Mouse (Mus musculus) forebrain, embryonic 16.5 days (tissue): Measurements from ENCODE around the gene Sms. TPM values are rescaled to one million over a fixed set of nuclear protein-coding genes. Genes with fewer than 3 reads are reported as not detected.

Experiments used
- ATAC-seq: fragments of 200-750 bp; cut with Nextera tagmentation; 2 replicates; pipeline ENCODE4 v1.8.0; 2017; ENCODE audit warnings: mild to moderate bottlenecking, moderate library complexity
- H3K27ac ChIP-seq: fragments of 300-500 bp; sonication (generic); 2 replicates; pipeline ENCODE4 v1.5.1; 2014; ENCODE audit warnings: low read length, control low read depth
- H3K27me3 ChIP-seq: fragments of 300-500 bp; sonication (generic); replicated peaks from 2 replicates; pipeline ENCODE4 v1.6.1; 2014; ENCODE audit warnings: low read length; ENCODE audit not compliant: control insufficient read depth, insufficient read depth
- H3K36me3 ChIP-seq: fragments of 300-500 bp; sonication (generic); 2 replicates; pipeline ENCODE4 v1.6.1; 2014; ENCODE audit not compliant: control insufficient read depth, insufficient read depth
- H3K4me1 ChIP-seq: fragments of 300-500 bp; sonication (generic); replicated peaks from 2 replicates; pipeline ENCODE4 v1.6.1; 2014; ENCODE audit warnings: low read length; ENCODE audit not compliant: control insufficient read depth, insufficient read depth
- H3K4me2 ChIP-seq: fragments of 300-500 bp; sonication (generic); 2 replicates; pipeline ENCODE4 v1.6.1; 2014; ENCODE audit warnings: mild to moderate bottlenecking, low read length, control low read depth
- H3K4me3 ChIP-seq: fragments of 300-500 bp; sonication (generic); replicated peaks from 2 replicates; pipeline ENCODE4 v1.5.1; 2014; ENCODE audit warnings: mild to moderate bottlenecking, low read length, control low read depth
- H3K9ac ChIP-seq: fragments of 300-500 bp; sonication (generic); replicated peaks from 2 replicates; pipeline ENCODE4 v1.6.1; 2014; ENCODE audit warnings: low read depth, low read length, control low read depth
- H3K9me3 ChIP-seq: fragments of 300-500 bp; sonication (generic); 2 replicates; pipeline ENCODE4 v1.6.1; 2016; ENCODE audit warnings: low read length; ENCODE audit not compliant: control insufficient read depth
- WGBS: fragments of 180-500 bp; shearing (Covaris S2); extraction: QIAGEN DNeasy Blood & Tissue Kit; methylation state at CpG from one replicate; pipeline ENCODE4 v1.1.7; 2014; 5-methylcytosine and 5-hydroxymethylcytosine counted together
- polyA plus RNA-seq: library from polyadenylated mRNA; unstranded; fragments of >200 nt; fragmentation: Nextera tagmentation; extraction: Ambion mirVana; gene quantifications from 2 replicates; pipeline ENCODE4 v1.2.1, GENCODE M21; 2015

Sms gene
- polyA plus RNA-seq, result 91.3 and 99.7 TPM in 2 replicates

DNA sequence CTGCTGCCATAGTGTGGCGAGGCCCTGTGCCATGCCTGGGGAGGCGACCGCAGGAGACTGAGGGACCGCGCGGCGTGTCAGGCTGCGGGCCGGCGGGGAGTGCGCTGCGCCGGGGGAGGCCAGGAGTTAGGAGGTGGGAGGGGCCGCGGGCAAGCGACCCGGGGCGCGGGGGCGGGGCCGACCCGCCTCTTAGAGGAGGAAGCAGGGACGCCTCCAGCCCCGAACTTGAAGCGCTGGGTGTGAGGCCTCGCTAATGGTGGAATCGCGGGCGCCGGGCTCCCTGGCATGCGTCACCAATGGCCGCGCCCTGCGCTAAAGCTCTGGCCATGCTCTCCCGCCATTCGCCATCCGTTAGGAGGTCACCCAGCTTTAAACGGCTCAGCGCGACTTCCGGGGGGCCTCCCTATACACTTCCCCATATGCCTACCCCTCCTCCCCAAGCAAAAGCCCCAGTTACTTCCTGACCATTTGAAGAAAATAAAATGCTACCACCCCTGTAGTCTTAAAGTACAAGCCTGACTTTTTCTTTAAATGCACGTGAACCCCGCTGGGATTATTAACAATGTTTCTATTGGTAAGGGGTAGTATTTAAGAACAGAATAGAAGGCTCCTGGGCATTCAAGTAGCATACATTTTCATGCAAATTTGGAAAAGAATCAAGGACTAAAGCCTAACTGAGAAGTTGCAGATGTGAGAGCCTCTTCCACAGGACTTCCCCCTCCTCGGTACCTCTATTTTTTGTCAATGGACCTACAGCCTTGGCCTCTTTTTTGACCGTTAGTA, at the start of gene Sms:
Sms (minus strand) TSS at position 344 of the 783 bp plus-strand sequence.
- no peaks in the 10 kb centered on the region for H3K27me3 ChIP-seq
- H3K9ac ChIP-seq, result peak within 1 kb of the TSS; percentile 72
- no peaks in the 10 kb centered on the region for H3K36me3 ChIP-seq
- peak within 1 kb of the TSS; percentile 56 for H3K4me2 ChIP-seq
- 26% methylated on average over 44 of the region's 45 CpGs for WGBS
- H3K4me1 ChIP-seq, result peaks cover 8% of the 10 kb centered on the region
- peak within 1 kb of the TSS; percentile 60 for H3K4me3 ChIP-seq
- no peaks in the 10 kb centered on the region for H3K9me3 ChIP-seq
- peak; percentile 87 for ATAC-seq
- H3K27ac ChIP-seq, result peak within 1 kb of the TSS; percentile 94

DNA sequence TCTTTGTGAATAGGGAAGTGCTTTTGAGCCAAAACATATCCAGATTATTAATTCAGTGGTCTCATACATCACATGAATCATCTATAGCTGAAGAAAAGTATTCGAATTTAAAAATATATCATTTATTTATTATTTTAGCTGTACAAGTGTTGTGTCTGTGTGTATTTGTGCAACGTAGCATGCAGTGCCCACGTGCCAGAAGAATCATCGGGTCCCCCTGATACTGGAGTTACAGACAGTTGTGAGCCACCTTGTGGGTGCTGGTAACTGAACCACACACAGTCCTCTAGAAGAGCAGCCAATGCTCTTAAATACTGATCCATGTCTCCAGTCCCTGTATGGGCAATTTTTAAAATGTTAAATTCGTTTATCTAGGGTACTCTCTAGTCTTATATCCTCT, 14.3 kb upstream of the Sms start:
- Histone ChIP-seq H3K36me3 (no peaks in the 10 kb centered on the region), H3K27ac (no peak overlapping the region), H3K9ac (no peak overlapping the region), H3K9me3 (no peaks in the 10 kb centered on the region), H3K27me3 (no peaks in the 10 kb centered on the region), H3K4me3 (no peak overlapping the region), H3K4me2 (no peak overlapping the region), H3K4me1 (no peaks in the 10 kb centered on the region)
- WGBS, result 65% methylated on average over 5 of the region's 5 CpGs
- no peak for ATAC-seq

DNA sequence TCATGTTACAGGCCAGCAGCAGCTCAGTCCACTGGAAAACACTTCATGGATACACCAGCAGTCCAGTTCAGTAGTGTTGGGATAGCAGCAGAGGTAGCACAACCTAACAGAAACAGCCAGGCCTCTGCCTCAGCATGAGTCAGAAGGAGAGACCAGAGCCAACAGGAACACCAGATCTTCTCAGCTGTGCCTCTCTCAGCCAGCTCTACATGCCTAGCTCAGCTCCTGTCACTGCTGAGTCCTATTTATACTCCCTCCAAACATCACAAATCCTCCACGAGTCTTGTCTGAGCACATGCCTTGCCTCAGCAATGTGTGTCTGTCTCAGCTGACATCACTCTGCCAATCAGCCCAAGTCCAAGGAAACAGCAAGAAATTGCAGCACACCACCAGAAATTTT, 12.4 kb upstream of the Sms start:
- Histone ChIP-seq H3K9ac (no peak overlapping the region), H3K9me3 (no peaks in the 10 kb centered on the region), H3K4me1 (no peaks in the 10 kb centered on the region), H3K4me3 (no peak overlapping the region), H3K27ac (no peak overlapping the region), H3K4me2 (no peak overlapping the region), H3K36me3 (no peaks in the 10 kb centered on the region), H3K27me3 (no peaks in the 10 kb centered on the region)
- no peak for ATAC-seq
- WGBS, result 93% methylated on average over 1 of the region's 1 CpGs

DNA sequence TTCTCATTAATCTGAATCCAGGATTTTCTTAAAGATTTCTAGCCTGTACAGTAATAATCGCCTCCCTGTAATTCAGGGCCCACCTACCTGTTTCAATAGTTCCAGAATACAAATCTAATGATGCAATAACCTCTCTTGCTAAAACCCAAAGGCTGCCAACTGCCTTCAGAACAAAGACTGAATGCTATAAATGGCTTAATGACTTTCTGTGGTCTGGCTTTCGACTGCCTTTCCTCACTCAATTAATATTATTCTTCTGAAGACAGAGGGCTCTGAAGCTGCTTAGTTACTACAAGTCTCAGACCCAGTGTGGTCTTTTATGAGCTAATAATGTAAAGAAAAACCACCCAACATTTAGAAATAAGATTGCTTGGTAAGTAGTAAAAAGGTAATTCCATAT, 9.8 kb upstream of the Sms start:
- Histone ChIP-seq H3K4me1 (no peaks in the 10 kb centered on the region), H3K36me3 (no peaks in the 10 kb centered on the region), H3K9ac (no peak overlapping the region), H3K4me2 (no peak overlapping the region), H3K27me3 (no peaks in the 10 kb centered on the region), H3K4me3 (no peak overlapping the region), H3K27ac (no peak overlapping the region), H3K9me3 (no peaks in the 10 kb centered on the region)
- 56% methylated on average over 2 of the region's 2 CpGs for WGBS
- ATAC-seq, result no peak

DNA sequence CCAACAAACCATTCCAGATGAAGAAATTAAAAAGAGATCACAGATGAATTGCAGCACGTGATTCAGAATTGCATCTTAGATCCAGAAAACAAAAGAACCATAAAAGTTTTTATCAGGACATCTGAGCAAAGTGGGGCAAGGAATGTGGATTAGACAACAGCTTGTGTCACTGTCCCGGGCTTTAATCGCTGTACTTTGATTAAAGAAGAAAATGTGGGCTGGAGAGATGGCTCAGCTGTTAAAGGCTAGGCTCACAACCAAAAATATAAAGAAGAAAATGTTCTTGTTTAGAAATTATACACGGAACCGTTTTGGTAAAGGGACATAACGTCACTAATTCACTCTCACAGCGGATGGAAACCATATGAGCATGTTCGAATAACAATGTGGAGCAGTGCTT, 7.9 kb upstream of the Sms start:
- 80% methylated on average over 8 of the region's 8 CpGs for WGBS
- Histone ChIP-seq H3K27me3 (no peaks in the 10 kb centered on the region), H3K9ac (no peak overlapping the region), H3K4me1 (no peaks in the 10 kb centered on the region), H3K4me3 (no peak overlapping the region), H3K4me2 (no peak overlapping the region), H3K9me3 (no peaks in the 10 kb centered on the region), H3K36me3 (no peaks in the 10 kb centered on the region), H3K27ac (no peak overlapping the region)
- ATAC-seq, result no peak

DNA sequence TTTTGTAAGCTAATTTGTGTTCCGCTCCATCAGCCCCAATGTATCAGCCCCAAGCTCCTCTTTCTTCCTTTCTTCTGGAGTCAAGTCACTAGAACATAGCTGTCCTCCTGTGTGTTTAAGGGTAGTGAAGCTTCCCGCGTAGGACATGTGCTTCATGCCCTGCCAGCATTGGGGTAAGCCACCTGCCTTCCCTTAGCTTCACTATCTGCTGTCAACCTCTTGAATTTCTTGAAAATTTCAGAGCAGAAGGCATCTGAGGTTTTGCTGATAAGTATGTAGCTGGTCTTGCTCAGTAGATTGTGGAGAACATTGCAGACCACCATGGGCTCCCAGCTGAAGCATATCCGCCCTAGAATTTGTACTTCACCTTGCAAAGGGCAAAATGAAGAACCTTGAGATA, 1.1 kb upstream of the Sms start:
- Histone ChIP-seq H3K9me3 (no peaks in the 10 kb centered on the region), H3K4me2 (no peak overlapping the region), H3K9ac (no peak overlapping the region), H3K27me3 (no peaks in the 10 kb centered on the region), H3K4me3 (no peak overlapping the region), H3K4me1 (peaks cover 8% of the 10 kb centered on the region), H3K36me3 (no peaks in the 10 kb centered on the region), H3K27ac (no peak overlapping the region)
- no peak for ATAC-seq
- 69% methylated on average over 4 of the region's 4 CpGs for WGBS

DNA sequence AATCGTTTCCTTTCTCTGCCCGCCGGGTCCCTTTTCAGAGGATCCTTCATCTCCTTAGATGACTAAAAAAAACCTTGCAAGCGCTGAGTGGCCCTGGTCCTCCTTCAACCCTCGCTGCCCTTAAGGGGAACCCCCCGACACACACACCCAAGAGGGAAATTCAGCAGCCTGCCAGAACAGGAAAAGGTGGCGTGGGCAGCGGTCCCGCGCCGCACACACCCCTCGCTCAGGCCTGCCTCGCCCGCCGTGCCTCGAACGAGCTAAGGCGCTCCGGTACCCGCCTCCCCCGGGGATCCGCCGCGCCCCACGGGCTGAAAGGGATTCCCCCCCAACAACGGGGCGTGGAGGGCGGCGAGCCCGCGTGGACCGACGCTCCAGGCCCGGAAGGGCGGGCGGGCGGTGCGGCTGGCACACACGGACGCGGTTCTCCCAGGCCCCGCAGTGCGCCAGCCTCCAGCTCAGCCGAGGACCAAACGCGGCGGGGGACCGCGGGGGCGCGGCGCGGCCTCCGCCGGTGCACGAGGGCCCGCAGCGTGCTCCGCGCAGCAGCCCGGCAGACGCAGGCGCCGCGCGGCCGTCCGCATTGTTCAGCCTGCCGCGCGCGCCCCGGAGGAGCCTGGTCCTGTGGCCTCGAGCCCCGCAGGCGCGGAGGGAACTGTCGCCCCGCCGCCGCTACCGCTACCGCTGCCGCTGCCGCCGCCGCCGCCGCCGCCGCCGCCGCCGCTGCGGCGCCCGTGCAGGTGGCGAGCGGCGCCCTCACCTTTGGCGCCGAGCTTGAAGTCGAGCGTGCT, 747 bp downstream of the Sms start:
- H3K27ac ChIP-seq, result peak overlapping the region; percentile 94
- 20% methylated on average over 60 of the region's 104 CpGs for WGBS
- peak overlapping the region; percentile 56 for H3K4me2 ChIP-seq
- H3K9ac ChIP-seq, result peak overlapping the region; percentile 72
- no peaks in the 10 kb centered on the region for H3K36me3 ChIP-seq
- peaks cover 8% of the 10 kb centered on the region for H3K4me1 ChIP-seq
- H3K9me3 ChIP-seq, result no peaks in the 10 kb centered on the region
- ATAC-seq, result peak; percentile 76
- H3K4me3 ChIP-seq, result peak overlapping the region; percentile 60
- no peaks in the 10 kb centered on the region for H3K27me3 ChIP-seq

DNA sequence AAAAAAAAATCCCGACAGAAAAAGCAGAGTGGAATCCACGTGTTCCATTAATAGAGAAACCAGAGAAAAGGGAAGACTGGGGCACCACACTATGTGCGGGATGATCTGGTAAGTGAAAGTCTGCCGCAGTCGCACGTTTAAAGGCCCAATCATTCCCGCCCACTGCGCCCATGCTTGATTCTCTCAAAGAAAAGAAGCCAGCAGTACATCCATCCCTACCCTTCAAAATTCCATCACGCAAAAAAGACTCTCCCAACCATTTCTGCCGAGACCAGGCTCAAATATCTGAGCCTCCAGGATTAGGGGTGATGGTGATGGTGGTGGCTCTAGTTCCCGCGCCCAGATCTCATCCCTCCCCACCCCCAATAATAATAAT, 1.3 kb downstream of the Sms start:
- Histone ChIP-seq H3K9ac (peak overlapping the region; percentile 72), H3K27ac (peak overlapping the region; percentile 94), H3K9me3 (no peaks in the 10 kb centered on the region), H3K36me3 (no peaks in the 10 kb centered on the region), H3K27me3 (no peaks in the 10 kb centered on the region), H3K4me3 (peak overlapping the region; percentile 60), H3K4me2 (peak overlapping the region; percentile 56), H3K4me1 (peaks cover 8% of the 10 kb centered on the region)
- ATAC-seq, result peak; percentile 16; the same call in 1 of the 2 replicates
- WGBS, result 14% methylated on average over 12 of the region's 12 CpGs

DNA sequence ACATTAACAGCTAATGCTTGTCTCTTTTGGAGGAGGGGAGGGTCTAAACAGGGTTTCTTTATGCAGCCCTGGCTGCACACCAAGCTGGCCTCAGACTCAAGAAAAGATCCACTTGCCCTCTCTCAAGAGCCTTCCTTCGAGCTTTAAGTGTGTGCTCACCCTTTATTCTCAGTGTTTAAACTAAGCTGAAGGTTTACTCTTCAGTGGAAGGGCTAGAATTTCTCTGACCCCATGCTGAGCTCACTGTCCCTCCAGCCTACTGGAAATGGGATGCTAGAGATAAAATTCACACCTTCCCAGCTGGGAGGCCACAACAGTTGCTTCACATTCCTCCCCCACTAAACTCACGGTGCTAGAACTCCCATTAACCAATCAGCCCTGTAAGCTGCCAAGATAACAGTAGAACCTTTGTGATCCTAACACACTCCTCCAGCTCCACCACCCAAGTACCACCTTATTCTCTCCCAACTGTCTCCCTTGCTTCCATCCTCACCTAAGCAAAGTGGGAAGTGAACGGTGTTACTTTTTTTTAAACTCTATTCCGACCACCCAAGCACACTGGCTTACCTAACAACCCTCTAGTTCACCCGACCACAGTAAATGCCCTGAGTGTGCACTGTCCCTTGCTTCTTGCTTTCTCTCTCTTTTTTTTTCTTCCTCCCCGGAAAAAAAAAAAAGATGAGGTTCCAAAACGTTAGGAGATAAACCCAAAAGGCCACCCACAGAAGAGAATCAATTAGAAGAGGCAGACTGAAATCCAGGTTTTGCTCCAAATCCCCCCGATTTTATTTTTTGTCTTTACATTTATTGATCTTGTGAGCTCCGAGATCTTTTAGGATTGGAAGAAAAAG, 2.0 kb downstream of the Sms start:
- 22% methylated on average over 9 of the region's 9 CpGs for WGBS
- peak overlapping the region; percentile 72; the same call in 1 of the 2 replicates for H3K9ac ChIP-seq
- H3K9me3 ChIP-seq, result no peaks in the 10 kb centered on the region
- ATAC-seq, result no peak
- H3K4me3 ChIP-seq, result peak overlapping the region; percentile 60
- no peaks in the 10 kb centered on the region for H3K27me3 ChIP-seq
- no peaks in the 10 kb centered on the region for H3K36me3 ChIP-seq
- peak overlapping the region; percentile 56 for H3K4me2 ChIP-seq
- no peak overlapping the region for H3K27ac ChIP-seq
- peaks cover 8% of the 10 kb centered on the region for H3K4me1 ChIP-seq
